Mouse (Mus musculus) bone marrow macrophage, adult 2 months (primary cell): ENCODE measurements around the gene Zfp59.

Source experiments
- CTCF ChIP-seq: IDR thresholded peaks from 2 replicates; pipeline ENCODE4 v1.5.1; 2012; ENCODE audit warnings: low read depth, mild to moderate bottlenecking, low read length, moderate library complexity
- POLR2A ChIP-seq: IDR thresholded peaks from 2 replicates; pipeline ENCODE4 v1.6.1; 2012; ENCODE audit warnings: mild to moderate bottlenecking, low read depth, low read length, borderline replicate concordance

GRCm38 (mm10) chr7:27801137-27801536, 37.3 kb upstream of the Zfp59 start:
- TF ChIP-seq CTCF (no peak), POLR2A (no peak)
